Mouse (Mus musculus) myocyte (in vitro differentiated cells): ENCODE measurements around the gene Atat1. TPM values are rescaled to one million over a fixed set of nuclear protein-coding genes. Genes with fewer than 3 reads are reported as not detected.

Experiments used
- H3K27me3 ChIP-seq: one replicate; pipeline ENCODE4 v1.6.1; 2011; ENCODE audit not compliant: control insufficient read depth, insufficient read depth, insufficient read length
- H3K36me3 ChIP-seq: one replicate; pipeline ENCODE4 v1.6.1; 2011; ENCODE audit not compliant: control insufficient read depth, insufficient read depth
- H3K4me2 ChIP-seq: one replicate; pipeline ENCODE4 v1.6.1; 2011; ENCODE audit warnings: low read depth, control low read depth
- H3K4me3 ChIP-seq: one replicate; pipeline ENCODE4 v1.5.1; 2011; ENCODE audit warnings: mild to moderate bottlenecking, control low read depth, moderate library complexity
- H3K79me2 ChIP-seq: one replicate; pipeline ENCODE4 v1.6.1; 2011; ENCODE audit not compliant: control insufficient read depth, insufficient read depth
- H3ac ChIP-seq: one replicate; pipeline ENCODE4 v1.6.1; 2011; ENCODE audit not compliant: control insufficient read depth, insufficient read length
- CEBPB ChIP-seq: IDR thresholded peaks from 2 replicates; pipeline ENCODE4 v1.6.1; 2011; ENCODE audit warnings: mild to moderate bottlenecking, moderate library complexity; ENCODE audit not compliant: poor library complexity, insufficient read depth, severe bottlenecking
- E2F4 ChIP-seq: IDR thresholded peaks from one replicate; pipeline ENCODE4 v1.6.1; 2011; ENCODE audit warnings: mild to moderate bottlenecking, control low read depth, moderate library complexity; ENCODE audit not compliant: insufficient read depth
- MAX ChIP-seq: IDR thresholded peaks from one replicate; pipeline ENCODE4 v1.6.1; 2011; ENCODE audit warnings: low read depth, mild to moderate bottlenecking, control low read depth
- MYOD1 ChIP-seq, 3 experiments: IDR thresholded peaks; one replicate each; pipeline ENCODE4 v1.6.1; 2011; ENCODE audit warnings: control low read depth in 2 of 3, low read depth in 2 of 3, mild to moderate bottlenecking in 2 of 3, moderate library complexity in 1 of 3; ENCODE audit not compliant: insufficient read length in 2 of 3, control insufficient read depth in 1 of 3
- MYOG ChIP-seq, 3 experiments: IDR thresholded peaks; one replicate each; pipeline ENCODE4 v1.6.1; 2011; ENCODE audit warnings: control low read depth in 2 of 3, low read depth in 2 of 3, mild to moderate bottlenecking in 2 of 3; ENCODE audit not compliant: insufficient read length in 2 of 3, control insufficient read depth in 1 of 3, insufficient read depth in 1 of 3
- POLR2A ChIP-seq: IDR thresholded peaks from one replicate; pipeline ENCODE4 v1.6.1; 2011; ENCODE audit warnings: low read depth, mild to moderate bottlenecking, control low read depth, moderate library complexity; ENCODE audit not compliant: insufficient read length
- POLR2AphosphoS2 ChIP-seq: IDR thresholded peaks from one replicate; pipeline ENCODE4 v1.6.1; 2011; ENCODE audit warnings: low read depth, control low read depth; ENCODE audit not compliant: insufficient read length
- REST ChIP-seq: IDR thresholded peaks from one replicate; pipeline ENCODE4 v1.6.1; 2011; ENCODE audit warnings: mild to moderate bottlenecking, control low read depth, moderate library complexity; ENCODE audit not compliant: insufficient read depth, insufficient read length
- SRF ChIP-seq: IDR thresholded peaks from one replicate; pipeline ENCODE4 v1.6.1; 2011; ENCODE audit warnings: low read depth; ENCODE audit not compliant: control insufficient read depth, insufficient read length
- TCF12 ChIP-seq: IDR thresholded peaks from one replicate; pipeline ENCODE4 v1.6.1; 2011; ENCODE audit warnings: mild to moderate bottlenecking, control low read depth; ENCODE audit not compliant: poor library complexity, insufficient read depth, severe bottlenecking
- TCF3 ChIP-seq: IDR thresholded peaks from one replicate; pipeline ENCODE4 v1.6.1; 2011; ENCODE audit warnings: low read depth, control low read depth; ENCODE audit not compliant: insufficient read length
- USF1 ChIP-seq: IDR thresholded peaks from one replicate; pipeline ENCODE4 v1.6.1; 2011; ENCODE audit warnings: low read depth, mild to moderate bottlenecking, control low read depth, moderate library complexity
- polyA plus RNA-seq: library from polyadenylated mRNA; unstranded; fragments of >200 nt; fragmentation: generic; extraction: Trizol; gene quantifications from one replicate; pipeline ENCODE4 v1.2.1, GENCODE M21; 2012; ENCODE audit warnings: missing spikeins

Gene Atat1
- polyA plus RNA-seq, 1 experiment = 23.1 TPM

- no peak overlapping the region for H3K4me2 ChIP-seq
- no peak overlapping the region for H3K4me3 ChIP-seq
- peaks cover 55% of the 10 kb centered on the region for H3K36me3 ChIP-seq
- no peaks in the 10 kb centered on the region for H3K27me3 ChIP-seq
- no peaks in the 10 kb centered on the region for H3K79me2 ChIP-seq
- TF ChIP-seq SRF (no peak), TCF3 (no peak), USF1 (no peak), POLR2AphosphoS2 (no peak), CEBPB (no peak), REST (no peak), MYOG (IDR thresholded peaks at IDR 0.05; ENCODE audit: control insufficient read depth in 1 of 3, insufficient read depth in 1 of 3, insufficient read length in 2 of 3, low read depth in 2 of 3) (no peak), MAX (no peak), POLR2A (no peak), TCF12 (no peak), E2F4 (no peak)
- no peak overlapping the region for H3ac ChIP-seq
Observed at GRCm38 (mm10) chr17:35927471-35927870, 17.6 kb upstream of the Atat1 start.

DNA sequence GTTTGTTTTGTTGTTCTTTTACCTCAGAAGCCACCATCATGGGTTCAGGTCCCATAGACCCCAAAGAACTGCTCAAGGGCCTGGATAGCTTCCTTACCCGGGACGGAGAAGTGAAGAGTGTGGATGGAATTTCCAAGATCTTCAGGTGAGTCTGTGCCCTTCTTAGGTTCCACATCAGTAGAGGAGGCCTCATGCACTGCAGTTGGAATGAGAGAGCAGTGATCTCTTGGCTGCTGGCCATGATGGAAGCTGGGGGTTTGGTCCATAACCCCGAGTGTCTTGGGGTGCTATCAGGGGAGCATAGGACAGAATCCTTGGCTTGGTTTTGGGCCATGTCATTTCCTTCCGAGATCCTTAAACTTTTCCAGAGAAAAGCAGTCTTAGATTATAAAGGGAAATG, 13.4 kb upstream of the Atat1 start:
- TF ChIP-seq CEBPB (no peak), POLR2AphosphoS2 (peak; percentile 70)
- H3ac ChIP-seq = no peak overlapping the region
- H3K4me3 ChIP-seq = no peak overlapping the region
- no peaks in the 10 kb centered on the region for H3K27me3 ChIP-seq
- H3K79me2 ChIP-seq = peaks cover 14% of the 10 kb centered on the region
- no peak overlapping the region for H3K4me2 ChIP-seq
- H3K36me3 ChIP-seq = peaks cover 42% of the 10 kb centered on the region

- H3K79me2 ChIP-seq = peaks cover 21% of the 10 kb centered on the region
- no peak for TF ChIP-seq USF1
- peak; percentile 13 for TF ChIP-seq POLR2AphosphoS2
- H3K27me3 ChIP-seq = no peaks in the 10 kb centered on the region
- H3K36me3 ChIP-seq = peaks cover 42% of the 10 kb centered on the region
- no peak overlapping the region for H3ac ChIP-seq
- no peak overlapping the region for H3K4me2 ChIP-seq
- H3K4me3 ChIP-seq = no peak overlapping the region
Observed at GRCm38 (mm10) chr17:35922566-35922965, 12.7 kb upstream of the Atat1 start.

DNA sequence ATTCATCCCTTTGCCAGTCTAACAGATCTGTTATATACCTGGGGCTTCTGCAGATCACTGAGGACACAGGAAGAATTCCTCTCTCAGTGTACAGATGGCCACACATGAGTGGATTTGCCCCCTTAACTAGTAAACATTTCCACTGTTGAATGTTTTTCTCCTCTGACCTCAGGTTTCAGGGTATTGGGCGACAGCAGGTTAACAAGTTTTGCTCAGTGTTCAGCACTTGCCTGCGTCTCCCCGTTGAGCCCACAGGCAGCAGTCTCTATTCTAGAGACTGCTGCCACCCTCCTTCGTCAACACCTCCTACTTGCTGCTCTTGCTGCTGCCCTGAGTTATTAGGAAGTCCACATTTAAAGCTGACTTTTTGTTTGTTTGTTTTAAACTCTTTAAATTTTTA, 11.8 kb upstream of the Atat1 start:
- H3K36me3 ChIP-seq = peaks cover 40% of the 10 kb centered on the region
- no peak overlapping the region for H3K4me2 ChIP-seq
- TF ChIP-seq POLR2AphosphoS2 (peak; percentile 80), USF1 (no peak)
- H3K79me2 ChIP-seq = peaks cover 29% of the 10 kb centered on the region
- no peaks in the 10 kb centered on the region for H3K27me3 ChIP-seq
- H3K4me3 ChIP-seq = no peak overlapping the region
- no peak overlapping the region for H3ac ChIP-seq

DNA sequence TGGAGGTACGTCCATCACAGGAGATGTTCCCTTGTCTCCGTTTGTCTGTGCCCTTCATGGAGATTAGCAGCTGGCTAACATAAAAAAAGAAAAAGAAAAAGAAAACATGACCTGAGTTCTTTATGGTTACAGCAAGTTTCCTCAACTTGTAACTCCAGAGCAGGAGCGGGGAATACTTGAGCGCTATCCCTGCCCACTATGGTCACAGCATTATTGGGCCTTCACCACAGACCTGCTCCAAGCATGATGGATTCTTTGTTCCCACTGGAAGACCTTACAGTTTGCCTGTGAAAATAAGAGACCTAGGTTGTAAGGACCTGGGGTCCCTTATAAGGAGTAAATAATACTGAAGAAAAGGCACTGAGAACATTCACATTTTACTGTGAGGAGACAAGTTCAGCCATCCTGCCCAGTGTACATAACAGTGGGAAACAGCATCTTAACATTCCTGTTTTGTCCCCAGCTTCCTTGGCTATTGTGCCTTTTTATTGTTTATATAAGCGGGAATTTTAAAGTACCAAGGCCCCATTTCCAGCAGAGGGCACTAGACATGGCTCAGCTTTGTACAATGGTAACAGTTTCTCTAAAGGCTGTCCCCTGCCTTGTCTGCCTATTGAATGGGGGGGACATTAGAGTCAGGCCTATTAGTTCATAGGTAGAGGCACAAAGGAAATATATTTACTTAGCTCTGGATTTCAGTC, 11.1 kb upstream of the Atat1 start:
- H3K36me3 ChIP-seq = peaks cover 33% of the 10 kb centered on the region
- no peaks in the 10 kb centered on the region for H3K27me3 ChIP-seq

More for the DNA sequence above, 11.1 kb upstream of the Atat1 start:
- Histone ChIP-seq H3K4me2 (peak overlapping the region; percentile 97), H3K79me2 (peaks cover 30% of the 10 kb centered on the region), H3ac (no peak overlapping the region), H3K4me3 (no peak overlapping the region)
- TF ChIP-seq SRF = no peak
- no peak for TF ChIP-seq TCF3
- TF ChIP-seq REST = no peak
- TF ChIP-seq MYOG (IDR thresholded peaks at IDR 0.05; ENCODE audit: control insufficient read depth in 1 of 3, insufficient read depth in 1 of 3, insufficient read length in 2 of 3, low read depth in 2 of 3) = no peak
- TF ChIP-seq E2F4 = no peak
- no peak for TF ChIP-seq MAX
- TF ChIP-seq USF1 = no peak
- TF ChIP-seq POLR2AphosphoS2 = peak; percentile 91
- TF ChIP-seq TCF12 = no peak
- peak; percentile 41 for TF ChIP-seq POLR2A
- no peak for TF ChIP-seq CEBPB
- no peak for TF ChIP-seq MYOD1 (IDR thresholded peaks at IDR 0.05; ENCODE audit: control insufficient read depth in 1 of 3, insufficient read length in 2 of 3, low read depth in 2 of 3)
